Mouse (Mus musculus): ENCODE measurements around the gene Rdh11. TPM values are rescaled to one million over a fixed set of nuclear protein-coding genes. Genes with fewer than 3 reads are reported as not detected.
"Not testable (repeated sequence)": the region's sequence is repeated elsewhere in the genome, so short reads cannot be mapped to it uniquely, and the experiment has no call there.

The Rdh11 gene
- polyA plus RNA-seq (2021), result 31.4 TPM

DNA sequence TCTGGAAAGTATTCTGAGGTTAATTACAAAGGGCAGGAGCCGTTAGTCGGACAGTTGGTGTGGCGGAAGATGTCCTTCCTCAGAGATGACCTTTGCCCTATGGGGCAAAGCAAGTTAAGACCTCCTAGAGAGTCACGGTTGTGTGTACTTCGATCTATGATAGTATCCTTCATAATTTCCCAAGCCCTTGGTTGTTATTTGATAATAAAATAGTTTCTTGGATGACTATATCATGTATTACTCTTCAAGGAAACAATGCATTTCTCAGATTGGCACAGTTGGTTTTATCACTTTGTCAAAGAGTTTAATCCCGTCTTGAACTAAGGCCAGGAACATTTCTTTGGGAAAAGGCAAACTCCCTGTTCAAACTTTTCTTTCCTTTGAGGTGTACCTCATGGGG is at the start of gene Rdh11:
Rdh11 (minus strand) TSS at position 101 of the 400 bp plus-strand sequence.
- DNase-seq (ENCODE audit: low read depth, low spot score) (no peak), ATAC-seq (no peak)
- ChIA-PET POLR2A (no interaction called here), CTCF (interaction anchor here (1.1 to 2.2 kb wide), 2 partner anchors 69 to 71 kb away, joined by 3 to 10 read pairs; no protein-coding TSS in a partner anchor)
- TF ChIP-seq CTCF (IDR thresholded peaks at IDR 0.05), result no peak
- in situ Hi-C loops (cut with MboI; ENCODE audit: low pct_unique_long_range_greater_than_20kb), result loop anchor here (5.0 to 25.0 kb wide), 2 partner anchors 75 to 945 kb away; no protein-coding TSS in a partner anchor
- H3K27me3 ChIP-seq, result no peaks in the 10 kb centered on the region

DNA sequence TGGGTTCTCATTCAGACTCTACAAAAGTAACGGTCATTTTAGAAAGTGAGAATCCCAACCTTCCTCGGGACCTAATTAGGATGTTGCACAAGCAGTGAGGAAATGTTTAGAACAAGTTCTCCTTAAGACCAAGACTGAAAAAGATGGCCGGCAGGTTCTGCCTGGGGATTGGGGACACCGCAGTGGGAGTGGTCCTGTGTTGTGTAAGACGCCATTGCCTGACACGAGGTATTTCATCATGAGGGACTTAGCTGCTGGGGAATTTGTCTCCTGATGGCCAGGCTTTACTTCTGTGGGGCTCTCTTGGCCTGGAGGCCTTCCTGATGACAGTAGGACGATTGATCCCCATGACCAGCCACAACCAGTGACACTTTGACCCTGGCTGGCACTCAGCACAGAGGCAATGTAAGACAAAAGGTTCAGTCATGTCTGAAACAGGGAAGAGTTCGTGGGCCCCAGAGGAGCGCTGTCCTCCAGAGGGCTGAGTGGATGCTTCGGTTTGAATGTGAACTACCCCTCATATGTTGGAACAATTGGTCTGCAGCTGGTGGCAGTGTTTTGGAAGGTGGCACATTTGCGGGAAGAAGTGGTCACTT is 43.5 kb upstream of the Rdh11 start:
- ATAC-seq, result no peak
- CTCF ChIA-PET, result no interaction called here

DNA sequence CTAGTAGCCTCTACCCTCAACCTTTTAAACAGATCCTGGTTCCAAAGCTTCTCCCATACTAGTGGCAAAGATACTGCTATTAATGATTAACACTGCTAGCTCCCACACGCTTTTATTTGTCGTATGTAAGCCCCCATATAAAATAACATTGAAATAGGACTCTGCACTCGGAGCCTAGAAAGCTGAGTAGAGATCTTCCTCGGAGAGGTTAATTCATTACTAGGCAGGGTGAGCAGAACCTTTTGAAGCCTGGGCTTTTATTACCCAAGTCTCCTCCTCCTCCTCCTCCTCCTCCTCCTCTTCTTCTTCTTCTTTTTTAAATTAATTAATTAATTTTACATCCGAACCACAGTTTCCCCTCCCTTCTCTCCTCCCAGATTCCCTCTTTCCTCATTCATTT is 25.4 kb upstream of the Rdh11 start:
- CTCF ChIA-PET, result no interaction called here
- DNase-seq (ENCODE audit: low read depth, low spot score) (no peak), ATAC-seq (no peak)
- in situ Hi-C loops (cut with MboI; ENCODE audit: low pct_unique_long_range_greater_than_20kb), result no loop called here
- H3K27me3 ChIP-seq, result peaks cover 11% of the 10 kb centered on the region
- POLR2A ChIA-PET, result no interaction called here
- TF ChIP-seq CTCF (IDR thresholded peaks at IDR 0.05), result no peak

More for the DNA sequence above, 43.5 kb upstream of the Rdh11 start:
- POLR2A ChIA-PET, result no interaction called here
- no peak for DNase-seq (ENCODE audit: low read depth, low spot score)
- no peaks in the 10 kb centered on the region for H3K27me3 ChIP-seq
- in situ Hi-C loops (cut with MboI; ENCODE audit: low pct_unique_long_range_greater_than_20kb), result no loop called here
- TF ChIP-seq CTCF (IDR thresholded peaks at IDR 0.05), result no peak

- ATAC-seq (no peak), DNase-seq (ENCODE audit: low read depth, low spot score) (no peak)
- ChIA-PET CTCF (interaction anchor here (1.4 kb wide), 1 partner anchor 10 kb away, joined by 4 read pairs; no protein-coding TSS in a partner anchor), POLR2A (no interaction called here)
- no peak for TF ChIP-seq CTCF (IDR thresholded peaks at IDR 0.05)
- H3K27me3 ChIP-seq, result peaks cover 4% of the 10 kb centered on the region
- in situ Hi-C loops (cut with MboI; ENCODE audit: low pct_unique_long_range_greater_than_20kb), result no loop called here
Observed at GRCm38 (mm10) chr12:79211447-79211846, 19.4 kb upstream of the Rdh11 start.

GRCm38 (mm10) chr12:79208703-79209464 is 16.8 kb upstream of the Rdh11 start, which contains the start of gene Rdh12:
TSS of gene Rdh12 (plus strand) at chr12:79208914.
- CTCF ChIA-PET, result no interaction called here
- ATAC-seq (no peak), DNase-seq (ENCODE audit: low read depth, low spot score) (no peak)
- POLR2A ChIA-PET, result no interaction called here
- peaks cover 4% of the 10 kb centered on the region for H3K27me3 ChIP-seq
- in situ Hi-C loops (cut with MboI; ENCODE audit: low pct_unique_long_range_greater_than_20kb), result no loop called here
- TF ChIP-seq CTCF (IDR thresholded peaks at IDR 0.05), result no peak

DNA sequence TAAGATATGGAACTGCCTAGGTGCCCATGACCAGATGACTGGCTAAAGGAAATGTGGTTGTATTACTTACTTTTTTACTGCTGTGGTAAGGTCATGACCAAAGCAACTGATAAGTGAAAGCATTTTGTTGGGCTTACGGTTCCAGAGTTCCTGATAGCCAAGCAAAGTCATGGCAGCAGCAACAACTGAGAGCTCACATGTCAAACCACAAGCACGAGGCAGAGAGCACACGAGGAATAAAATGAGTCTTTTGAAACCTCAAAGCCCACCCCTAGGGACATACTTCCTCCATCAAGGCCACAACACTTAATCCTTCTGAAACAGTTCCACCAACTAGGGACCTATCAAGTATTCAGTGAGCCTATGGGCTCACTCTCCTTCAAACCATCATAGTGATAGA is 9.8 kb upstream of the Rdh11 start:
- ChIA-PET POLR2A (no interaction called here), CTCF (no interaction called here)
- H3K27me3 ChIP-seq, result peaks cover 4% of the 10 kb centered on the region
- no peak for ATAC-seq
- in situ Hi-C loops (cut with MboI; ENCODE audit: low pct_unique_long_range_greater_than_20kb), result no loop called here
- no peak for TF ChIP-seq CTCF (IDR thresholded peaks at IDR 0.05)
- no peak for DNase-seq (ENCODE audit: low read depth, low spot score)

DNA sequence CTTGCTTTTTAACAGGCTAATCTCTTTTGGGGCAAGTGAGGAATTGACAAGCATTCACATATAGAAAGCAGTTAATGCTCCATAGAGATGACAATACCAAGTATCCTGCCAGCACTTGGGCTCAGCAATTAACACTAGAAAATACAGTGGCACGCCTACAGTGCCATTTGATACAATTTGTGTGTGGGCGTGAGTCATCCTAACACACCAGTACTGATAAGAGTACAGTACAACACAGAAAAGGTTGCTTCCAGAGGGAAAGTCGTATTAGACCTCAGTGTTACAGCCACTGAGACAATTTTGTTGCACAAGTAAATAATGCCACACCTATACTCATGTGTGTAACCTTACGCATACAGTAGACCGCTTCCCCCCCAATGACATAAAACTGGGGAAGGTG is 5.0 kb upstream of the Rdh11 start:
- DNase-seq (ENCODE audit: low read depth, low spot score) (no peak), ATAC-seq (no peak)
- ChIA-PET CTCF (interaction anchor here (1.9 kb wide), 1 partner anchor 64 kb away, joined by 7 read pairs; no protein-coding TSS in a partner anchor), POLR2A (no interaction called here)
- no peaks in the 10 kb centered on the region for H3K27me3 ChIP-seq
- in situ Hi-C loops (cut with MboI; ENCODE audit: low pct_unique_long_range_greater_than_20kb), result loop anchor here (25.0 kb wide), 1 partner anchor 940 kb away; no protein-coding TSS in a partner anchor
- no peak for TF ChIP-seq CTCF (IDR thresholded peaks at IDR 0.05)

- in situ Hi-C loops (cut with MboI; ENCODE audit: low pct_unique_long_range_greater_than_20kb), result loop anchor here (5.0 to 25.0 kb wide), 2 partner anchors 74 to 944 kb away; no protein-coding TSS in a partner anchor
- POLR2A ChIA-PET, result interaction anchor here (0.7 kb wide), 1 partner anchor 22 kb away, joined by 5 read pairs; no protein-coding TSS in a partner anchor
- no peak for ATAC-seq
Observed at GRCm38 (mm10) chr12:79193441-79193840, 1.3 kb upstream of the Rdh11 start.

DNA sequence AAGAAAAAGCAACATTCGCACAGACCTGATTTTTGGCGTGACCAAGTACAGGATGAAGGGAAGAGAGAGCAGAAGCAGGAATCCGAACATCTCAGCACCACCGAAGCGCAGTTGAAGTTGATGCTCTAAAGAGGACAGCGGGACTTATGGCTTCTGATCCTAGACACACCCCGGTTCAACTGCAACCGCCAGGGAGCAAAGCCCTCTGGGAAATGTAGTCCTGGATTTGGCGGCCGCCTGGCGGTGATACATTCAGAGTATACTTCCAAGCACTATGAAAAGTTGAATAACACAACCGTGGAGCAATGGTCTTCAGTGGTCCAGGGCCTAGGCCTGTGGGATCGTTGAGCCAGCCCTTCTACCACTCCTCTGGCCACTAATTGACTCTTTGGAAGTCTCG is 392 bp downstream of the Rdh11 start:
- POLR2A ChIA-PET, result no interaction called here

More at GRCm38 (mm10) chr12:79193441-79193840, 1.3 kb upstream of the Rdh11 start:
- CTCF ChIA-PET, result interaction anchor here (0.8 to 2.2 kb wide), 6 partner anchors 35 to 77 kb away, joined by 3 to 10 read pairs (median 4); no protein-coding TSS in a partner anchor
- no peaks in the 10 kb centered on the region for H3K27me3 ChIP-seq
- no peak for DNase-seq (ENCODE audit: low read depth, low spot score)
- TF ChIP-seq CTCF (IDR thresholded peaks at IDR 0.05), result peak; percentile 80

DNA sequence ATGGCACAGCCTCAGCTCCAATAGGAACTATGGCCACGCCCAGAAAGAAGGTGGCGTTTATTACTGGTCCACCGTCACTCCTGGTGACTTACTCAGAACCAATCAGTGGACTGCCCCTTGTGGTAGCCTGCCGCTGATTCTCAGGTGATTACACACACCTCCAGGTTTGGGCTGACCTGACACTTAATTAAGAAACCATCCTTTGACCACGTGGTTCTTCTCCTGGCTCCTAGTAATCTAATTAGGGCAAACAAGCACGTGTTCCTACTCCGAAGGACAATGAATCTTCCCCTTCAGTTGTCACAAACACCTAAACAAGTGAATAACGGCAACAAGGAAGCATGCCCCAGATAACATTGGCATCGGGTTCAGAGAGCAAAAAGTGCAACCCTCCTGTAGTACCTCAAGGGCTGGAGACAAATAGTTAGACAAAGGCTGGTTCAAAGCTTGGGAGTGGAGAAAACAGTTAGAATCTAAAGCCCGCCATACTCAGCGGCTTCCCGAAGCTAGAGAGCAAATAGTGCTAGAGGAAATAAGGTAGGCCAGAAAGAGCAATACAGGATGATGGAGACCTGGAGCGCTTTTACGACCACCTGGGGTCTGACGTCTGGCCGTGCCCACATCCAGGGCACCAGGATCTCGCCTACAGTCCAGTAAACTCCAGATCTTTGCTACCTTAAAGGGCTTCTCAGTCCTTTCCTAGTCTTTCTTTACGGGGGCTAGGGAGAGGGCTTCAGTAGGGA is 991 bp downstream of the Rdh11 start:
- ChIA-PET CTCF (interaction anchor here (1.5 kb wide), 1 partner anchor 15 kb away, joined by 4 read pairs; no protein-coding TSS in a partner anchor), POLR2A (no interaction called here)
- peak; percentile 89 for ATAC-seq
- in situ Hi-C loops (cut with MboI; ENCODE audit: low pct_unique_long_range_greater_than_20kb), result loop anchor here (5.0 to 25.0 kb wide), 2 partner anchors 76 to 946 kb away; no protein-coding TSS in a partner anchor
- DNase-seq (ENCODE audit: low read depth, low spot score), result no peak
- TF ChIP-seq CTCF (IDR thresholded peaks at IDR 0.05), result peak; percentile 27
- H3K27me3 ChIP-seq, result no peaks in the 10 kb centered on the region

More for the DNA sequence above, 392 bp downstream of the Rdh11 start:
- ATAC-seq (peak; percentile 89), DNase-seq (ENCODE audit: low read depth, low spot score) (no peak)
- in situ Hi-C loops (cut with MboI; ENCODE audit: low pct_unique_long_range_greater_than_20kb), result loop anchor here (5.0 to 25.0 kb wide), 2 partner anchors 76 to 946 kb away; no protein-coding TSS in a partner anchor
- CTCF ChIA-PET, result no interaction called here
- H3K27me3 ChIP-seq, result no peaks in the 10 kb centered on the region
- TF ChIP-seq CTCF (IDR thresholded peaks at IDR 0.05), result peak; percentile 58

GRCm38 (mm10) chr12:79185160-79185559 is 6.9 kb downstream of the Rdh11 start:
- in situ Hi-C loops (cut with MboI; ENCODE audit: low pct_unique_long_range_greater_than_20kb), result loop anchor here (25.0 kb wide), 1 partner anchor 952 kb away; no protein-coding TSS in a partner anchor
- POLR2A ChIA-PET; DNase-seq (ENCODE audit: low read depth, low spot score); ATAC-seq; CTCF ChIA-PET; H3K27me3 ChIP-seq: not testable (repeated sequence)
